Mouse (Mus musculus): Measurements from ENCODE around the gene Gm9736. TPM values are rescaled to one million over a fixed set of nuclear protein-coding genes. Genes with fewer than 3 reads are reported as not detected.
A peak's percentile ranks its signal among the peaks of the same experiment; 100 is the strongest.
"Not testable (repeated sequence)": the region's sequence is repeated elsewhere in the genome, so short reads cannot be mapped to it uniquely, and the experiment has no call there.

Gm9736 gene
- polyA plus RNA-seq, 1 experiment = not detected

DNA sequence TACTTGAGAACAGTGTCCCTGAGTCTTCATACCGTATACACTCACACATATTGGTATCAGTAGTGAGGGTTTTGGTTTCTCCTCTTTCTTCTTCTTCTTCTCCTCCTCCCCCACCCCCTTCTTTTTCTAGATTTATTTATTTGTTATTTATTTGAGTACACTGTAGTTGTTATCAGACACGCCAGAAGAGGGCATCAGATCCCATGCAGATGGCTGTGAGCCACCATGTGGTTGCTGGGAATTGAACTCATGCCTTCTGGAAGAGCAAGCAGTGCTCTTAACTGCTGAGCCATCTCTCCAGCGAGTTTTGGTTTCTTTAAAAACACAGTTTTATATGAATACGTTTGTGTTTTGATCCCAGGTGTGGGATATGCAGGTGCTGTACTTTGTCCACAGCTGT lies 22.9 kb downstream of the Gm9736 start:
- WGBS = 64% methylated on average over 4 of the region's 4 CpGs
- TF ChIP-seq CTCF (IDR thresholded peaks at IDR 0.05; ENCODE audit: control insufficient read depth, insufficient read depth, low read length) = no peak
- no peak overlapping the region for H3K4me3 ChIP-seq (replicated peaks; ENCODE audit: control insufficient read depth, low read depth, low read length)
- no peaks in the 10 kb centered on the region for H3K4me1 ChIP-seq (ENCODE audit: control insufficient read depth, insufficient read depth, low read length)
- no peak overlapping the region for H3K27ac ChIP-seq (ENCODE audit: control insufficient read depth, insufficient read depth, low read depth, low read length, poor library complexity)

DNA sequence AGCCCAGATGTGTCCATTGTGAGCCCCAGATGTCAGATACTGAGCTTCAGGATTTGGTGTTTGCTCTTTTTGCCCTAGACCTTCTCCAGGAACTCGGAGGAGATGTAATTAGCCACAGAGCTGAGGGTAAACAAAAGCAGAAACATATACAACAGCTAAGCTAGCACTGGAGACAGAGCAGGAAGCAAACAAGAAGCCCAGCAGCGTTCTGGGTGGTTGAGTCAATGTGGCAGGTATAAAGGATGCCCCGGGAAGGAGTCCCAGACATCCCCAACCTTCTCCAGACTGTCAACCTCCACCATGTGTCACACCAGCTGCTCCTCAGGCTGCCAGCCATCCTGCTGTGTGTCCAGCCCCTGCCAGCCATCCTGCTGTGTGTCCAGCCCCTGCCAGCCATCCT lies 25.0 kb downstream of the Gm9736 start, which contains the start of gene Gm10100:
Gene Gm10100 (plus strand): TSS at position 301 of the 400 bp plus-strand sequence.
- Histone ChIP-seq H3K4me3 (replicated peaks; ENCODE audit: control insufficient read depth, low read depth, low read length) (no peak within 1 kb of the TSS), H3K4me1 (ENCODE audit: control insufficient read depth, insufficient read depth, low read length) (no peaks in the 10 kb centered on the region), H3K27ac (ENCODE audit: control insufficient read depth, insufficient read depth, low read depth, low read length, poor library complexity) (no peak within 1 kb of the TSS)
- no peak for TF ChIP-seq POLR2A (IDR thresholded peaks at IDR 0.05; ENCODE audit: borderline replicate concordance, control insufficient read depth, low read depth, low read length)
- no peak for TF ChIP-seq CTCF (IDR thresholded peaks at IDR 0.05; ENCODE audit: control insufficient read depth, insufficient read depth, low read length)
- WGBS = 34% methylated on average over 3 of the region's 3 CpGs

- Histone ChIP-seq H3K4me1 (ENCODE audit: control insufficient read depth, insufficient read depth, low read length) (no peaks in the 10 kb centered on the region), H3K4me3 (replicated peaks; ENCODE audit: control insufficient read depth, low read depth, low read length) (no peak overlapping the region), H3K27ac (ENCODE audit: control insufficient read depth, insufficient read depth, low read depth, low read length, poor library complexity) (no peak overlapping the region; the same call in 1 of the 2 replicates)
- TF ChIP-seq CTCF (IDR thresholded peaks at IDR 0.05; ENCODE audit: control insufficient read depth, insufficient read depth, low read length) (peak; percentile 29; the same call in 1 of the 2 replicates), POLR2A (IDR thresholded peaks at IDR 0.05; ENCODE audit: borderline replicate concordance, control insufficient read depth, low read depth, low read length) (no peak)
- WGBS = 73% methylated on average over 8 of the region's 8 CpGs
Observed at GRCm38 (mm10) chr10:77724855-77725254, 26.3 kb downstream of the Gm9736 start.

DNA sequence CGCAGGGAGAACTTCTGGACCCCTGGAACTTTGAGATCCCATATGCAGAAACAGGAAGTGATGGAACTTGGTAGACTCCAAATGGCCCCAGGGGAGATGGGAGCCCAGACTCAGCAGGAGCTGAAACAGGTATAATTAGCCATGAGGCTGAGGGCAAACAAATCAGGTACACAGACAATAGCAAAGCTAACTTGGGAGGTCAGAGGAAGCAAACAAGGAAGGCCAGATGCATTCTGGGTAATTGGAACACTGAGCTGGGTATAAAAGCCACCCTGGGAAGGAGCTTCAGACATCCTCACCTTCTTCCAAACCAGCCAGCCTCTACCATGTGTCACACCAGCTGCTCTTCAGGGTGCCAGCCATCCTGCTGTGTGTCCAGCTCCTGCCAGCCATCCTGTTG lies 30.9 kb downstream of the Gm9736 start, which contains the start of gene Krtap12-1:
Gene Krtap12-1 (plus strand): TSS at position 301 of the 400 bp plus-strand sequence.
- not testable (repeated sequence) for H3K4me3 ChIP-seq (replicated peaks; ENCODE audit: control insufficient read depth, low read depth, low read length); H3K4me1 ChIP-seq (ENCODE audit: control insufficient read depth, insufficient read depth, low read length); H3K27ac ChIP-seq (ENCODE audit: control insufficient read depth, insufficient read depth, low read depth, low read length, poor library complexity)
- WGBS = 86% methylated on average over 1 of the region's 1 CpGs

- 71% methylated on average over 1 of the region's 1 CpGs for WGBS
- TF ChIP-seq POLR2A (IDR thresholded peaks at IDR 0.05; ENCODE audit: borderline replicate concordance, control insufficient read depth, low read depth, low read length) = no peak
- TF ChIP-seq CTCF (IDR thresholded peaks at IDR 0.05; ENCODE audit: control insufficient read depth, insufficient read depth, low read length) = no peak
Observed at GRCm38 (mm10) chr10:77715507-77715906, 35.6 kb downstream of the Gm9736 start, which contains the start of gene Gm10142. Gm10142 (plus strand) TSS chr10:77715807.

DNA sequence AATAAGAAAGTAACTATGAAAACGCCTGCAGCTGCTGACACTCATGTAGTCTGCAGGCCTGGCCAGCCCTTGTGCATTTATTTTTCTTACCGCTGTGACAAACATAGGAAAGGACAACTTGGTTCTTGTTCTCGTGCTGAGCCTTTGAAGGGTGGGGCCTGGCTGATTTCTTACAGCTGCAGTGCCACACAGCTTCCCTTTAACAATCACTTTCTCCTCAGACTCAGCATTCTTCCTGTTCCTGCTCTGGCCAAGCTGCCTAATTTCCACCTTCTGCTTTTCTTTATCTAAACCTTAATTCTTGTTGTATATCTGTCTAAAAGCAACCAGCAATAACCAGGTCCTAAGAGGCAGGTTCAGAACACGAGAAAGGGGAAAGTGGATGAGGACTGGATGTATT lies 37.4 kb downstream of the Gm9736 start:
- TF ChIP-seq CTCF (IDR thresholded peaks at IDR 0.05; ENCODE audit: control insufficient read depth, insufficient read depth, low read length) (no peak), POLR2A (IDR thresholded peaks at IDR 0.05; ENCODE audit: borderline replicate concordance, control insufficient read depth, low read depth, low read length) (no peak)
- H3K4me3 ChIP-seq (replicated peaks; ENCODE audit: control insufficient read depth, low read depth, low read length) = no peak overlapping the region
- 13% methylated on average over 4 of the region's 4 CpGs for WGBS
- peaks cover 1% of the 10 kb centered on the region for H3K4me1 ChIP-seq (ENCODE audit: control insufficient read depth, insufficient read depth, low read length)
- H3K27ac ChIP-seq (ENCODE audit: control insufficient read depth, insufficient read depth, low read depth, low read length, poor library complexity) = no peak overlapping the region

More at GRCm38 (mm10) chr10:77715507-77715906, 35.6 kb downstream of the Gm9736 start, which contains the start of gene Gm10142:
- Histone ChIP-seq H3K27ac (ENCODE audit: control insufficient read depth, insufficient read depth, low read depth, low read length, poor library complexity) (no peak within 1 kb of the TSS), H3K4me1 (ENCODE audit: control insufficient read depth, insufficient read depth, low read length) (peaks cover 1% of the 10 kb centered on the region), H3K4me3 (replicated peaks; ENCODE audit: control insufficient read depth, low read depth, low read length) (no peak within 1 kb of the TSS)

- not testable (repeated sequence) for H3K4me3 ChIP-seq (replicated peaks; ENCODE audit: control insufficient read depth, low read depth, low read length); H3K27ac ChIP-seq (ENCODE audit: control insufficient read depth, insufficient read depth, low read depth, low read length, poor library complexity); H3K4me1 ChIP-seq (ENCODE audit: control insufficient read depth, insufficient read depth, low read length)
Observed at GRCm38 (mm10) chr10:77711157-77711556, 40.0 kb downstream of the Gm9736 start, which contains the start of gene Gm10024. Gm10024 (plus strand) TSS chr10:77711457.

DNA sequence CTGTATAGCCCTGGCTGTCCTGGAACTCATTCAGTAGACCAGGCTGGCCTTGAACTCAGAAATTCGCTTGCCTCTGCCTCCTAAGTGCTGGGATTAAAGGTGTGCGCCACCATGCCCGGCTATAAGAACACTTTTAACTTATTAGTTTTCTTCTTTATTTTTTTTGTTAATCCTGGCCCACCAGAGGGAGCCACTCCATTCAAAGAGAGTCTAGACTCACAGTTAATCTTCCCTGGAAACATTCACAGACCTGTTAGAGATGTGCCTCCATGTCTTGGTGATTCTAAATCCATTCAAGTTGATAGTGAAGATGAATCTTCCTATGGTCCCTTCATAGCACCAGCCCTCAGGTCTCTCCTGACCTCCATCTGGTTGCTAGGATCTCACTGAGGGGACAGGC lies 41.3 kb downstream of the Gm9736 start:
- Histone ChIP-seq H3K4me1 (ENCODE audit: control insufficient read depth, insufficient read depth, low read length) (peaks cover 1% of the 10 kb centered on the region), H3K4me3 (replicated peaks; ENCODE audit: control insufficient read depth, low read depth, low read length) (no peak overlapping the region), H3K27ac (ENCODE audit: control insufficient read depth, insufficient read depth, low read depth, low read length, poor library complexity) (no peak overlapping the region)
- no peak for TF ChIP-seq CTCF (IDR thresholded peaks at IDR 0.05; ENCODE audit: control insufficient read depth, insufficient read depth, low read length)
- WGBS = 68% methylated on average over 3 of the region's 3 CpGs

- WGBS = 60% methylated on average over 1 of the region's 1 CpGs
- Histone ChIP-seq H3K4me3 (replicated peaks; ENCODE audit: control insufficient read depth, low read depth, low read length) (no peak within 1 kb of the TSS), H3K4me1 (ENCODE audit: control insufficient read depth, insufficient read depth, low read length) (no peaks in the 10 kb centered on the region), H3K27ac (ENCODE audit: control insufficient read depth, insufficient read depth, low read depth, low read length, poor library complexity) (no peak within 1 kb of the TSS)
- no peak for TF ChIP-seq CTCF (IDR thresholded peaks at IDR 0.05; ENCODE audit: control insufficient read depth, insufficient read depth, low read length)
- no peak for TF ChIP-seq POLR2A (IDR thresholded peaks at IDR 0.05; ENCODE audit: borderline replicate concordance, control insufficient read depth, low read depth, low read length)
Observed at GRCm38 (mm10) chr10:77706326-77706725, 44.8 kb downstream of the Gm9736 start, which contains the start of gene Gm10272. Gm10272 (plus strand) TSS chr10:77706626.

Other genes with a start within 250 kb of the Gm9736 start
- gene Fam207a, start 235.6 kb downstream of the Gm9736 start, polyA plus RNA-seq (2011; ENCODE audit: insufficient read depth, insufficient read length, low replicate concordance, missing spikeins) = 12.3 and 29.2 TPM in 2 replicates
- gene Itgb2, start 221.1 kb downstream of the Gm9736 start, polyA plus RNA-seq (2011; ENCODE audit: insufficient read depth, insufficient read length, low replicate concordance, missing spikeins) = 27.2 and 69.1 TPM in 2 replicates
- gene Pttg1ip, start 169.6 kb downstream of the Gm9736 start, polyA plus RNA-seq (2011; ENCODE audit: insufficient read depth, insufficient read length, low replicate concordance, missing spikeins) = 38.1 and 67.0 TPM in 2 replicates
- gene Sumo3, start 145.3 kb downstream of the Gm9736 start, polyA plus RNA-seq (2011; ENCODE audit: insufficient read depth, insufficient read length, low replicate concordance, missing spikeins) = 69.9 and 76.0 TPM in 2 replicates
- not detected in 2 replicates for gene Gm49325, start 145.2 kb downstream of the Gm9736 start, polyA plus RNA-seq (2011; ENCODE audit: insufficient read depth, insufficient read length, low replicate concordance, missing spikeins)
- 21.5 and 35.5 TPM in 2 replicates for gene Ube2g2, start 129.1 kb downstream of the Gm9736 start, polyA plus RNA-seq (2011; ENCODE audit: insufficient read depth, insufficient read length, low replicate concordance, missing spikeins)
- not detected in 2 replicates for gene Tspear, start 64.8 kb downstream of the Gm9736 start, polyA plus RNA-seq (2011; ENCODE audit: insufficient read depth, insufficient read length, low replicate concordance, missing spikeins)
- not detected in 2 replicates for gene Gm19402, start 60.6 kb downstream of the Gm9736 start, polyA plus RNA-seq (2011; ENCODE audit: insufficient read depth, insufficient read length, low replicate concordance, missing spikeins)
- gene Gm9508, start 54.1 kb downstream of the Gm9736 start, polyA plus RNA-seq (2011; ENCODE audit: insufficient read depth, insufficient read length, low replicate concordance, missing spikeins) = not detected in 2 replicates
- not detected in 2 replicates for gene Gm10272, start 44.7 kb downstream of the Gm9736 start, polyA plus RNA-seq (2011; ENCODE audit: insufficient read depth, insufficient read length, low replicate concordance, missing spikeins)
- not detected in 2 replicates for gene Gm10024, start 39.9 kb downstream of the Gm9736 start, polyA plus RNA-seq (2011; ENCODE audit: insufficient read depth, insufficient read length, low replicate concordance, missing spikeins)
- gene Gm10142, start 35.5 kb downstream of the Gm9736 start, polyA plus RNA-seq (2011; ENCODE audit: insufficient read depth, insufficient read length, low replicate concordance, missing spikeins) = not detected in 2 replicates
- gene Krtap12-1, start 30.8 kb downstream of the Gm9736 start, polyA plus RNA-seq (2011; ENCODE audit: insufficient read depth, insufficient read length, low replicate concordance, missing spikeins) = not detected in 2 replicates
- gene Gm10100, start 24.9 kb downstream of the Gm9736 start, polyA plus RNA-seq (2011; ENCODE audit: insufficient read depth, insufficient read length, low replicate concordance, missing spikeins) = not detected in 2 replicates
- not detected in 2 replicates for gene Gm18596, start 8.7 kb downstream of the Gm9736 start, polyA plus RNA-seq (2011; ENCODE audit: insufficient read depth, insufficient read length, low replicate concordance, missing spikeins)
- not detected in 2 replicates for gene Gm3233, start 8.3 kb upstream of the Gm9736 start, polyA plus RNA-seq (2011; ENCODE audit: insufficient read depth, insufficient read length, low replicate concordance, missing spikeins)
- gene Gm3238, start 20.0 kb upstream of the Gm9736 start, polyA plus RNA-seq (2011; ENCODE audit: insufficient read depth, insufficient read length, low replicate concordance, missing spikeins) = not detected in 2 replicates
- gene Gm7138, start 25.6 kb upstream of the Gm9736 start, polyA plus RNA-seq (2011; ENCODE audit: insufficient read depth, insufficient read length, low replicate concordance, missing spikeins) = not detected in 2 replicates
- not detected in 2 replicates for gene Gm3250, start 31.2 kb upstream of the Gm9736 start, polyA plus RNA-seq (2011; ENCODE audit: insufficient read depth, insufficient read length, low replicate concordance, missing spikeins)
- gene Gm7137, start 36.8 kb upstream of the Gm9736 start, polyA plus RNA-seq (2011; ENCODE audit: insufficient read depth, insufficient read length, low replicate concordance, missing spikeins) = not detected in 2 replicates
- not detected in 2 replicates for gene Gm9639, start 43.7 kb upstream of the Gm9736 start, polyA plus RNA-seq (2011; ENCODE audit: insufficient read depth, insufficient read length, low replicate concordance, missing spikeins)
- gene Gm19668, start 47.8 kb upstream of the Gm9736 start, polyA plus RNA-seq (2011; ENCODE audit: insufficient read depth, insufficient read length, low replicate concordance, missing spikeins) = not detected in 2 replicates
- not detected in 2 replicates for gene Gm9507, start 60.5 kb upstream of the Gm9736 start, polyA plus RNA-seq (2011; ENCODE audit: insufficient read depth, insufficient read length, low replicate concordance, missing spikeins)
- not detected in 2 replicates for gene Gm2696, start 63.3 kb upstream of the Gm9736 start, polyA plus RNA-seq (2011; ENCODE audit: insufficient read depth, insufficient read length, low replicate concordance, missing spikeins)
- not detected in 2 replicates for gene Krtap10-4, start 75.7 kb upstream of the Gm9736 start, polyA plus RNA-seq (2011; ENCODE audit: insufficient read depth, insufficient read length, low replicate concordance, missing spikeins)
- not detected in 2 replicates for gene Krtap10-10, start 84.6 kb upstream of the Gm9736 start, polyA plus RNA-seq (2011; ENCODE audit: insufficient read depth, insufficient read length, low replicate concordance, missing spikeins)
- not detected in 2 replicates for gene Gm36176, start 95.4 kb upstream of the Gm9736 start, polyA plus RNA-seq (2011; ENCODE audit: insufficient read depth, insufficient read length, low replicate concordance, missing spikeins)
- gene Gm10318, start 101.5 kb upstream of the Gm9736 start, polyA plus RNA-seq (2011; ENCODE audit: insufficient read depth, insufficient read length, low replicate concordance, missing spikeins) = not detected in 2 replicates
- not detected in 2 replicates for gene Gm3285, start 110.6 kb upstream of the Gm9736 start, polyA plus RNA-seq (2011; ENCODE audit: insufficient read depth, insufficient read length, low replicate concordance, missing spikeins)
- gene Lrrc3, start 151.2 kb upstream of the Gm9736 start, polyA plus RNA-seq (2011; ENCODE audit: insufficient read depth, insufficient read length, low replicate concordance, missing spikeins) = 0.70 TPM in 1 of 2 replicates, not detected in the other
- 19.2 and 53.7 TPM in 2 replicates for gene Trpm2, start 219.2 kb upstream of the Gm9736 start, polyA plus RNA-seq (2011; ENCODE audit: insufficient read depth, insufficient read length, low replicate concordance, missing spikeins)
- gene 1810043G02Rik, start 227.2 kb upstream of the Gm9736 start, polyA plus RNA-seq (2011; ENCODE audit: insufficient read depth, insufficient read length, low replicate concordance, missing spikeins) = 4.4 and 5.8 TPM in 2 replicates

Measured in bone marrow, adult 2 months (tissue).